Mouse (Mus musculus) adrenal gland, adult 18-20 months (tissue): Measurements from ENCODE around the gene Kcnmb3. TPM values are rescaled to one million over a fixed set of nuclear protein-coding genes. Genes with fewer than 3 reads are reported as not detected.
A peak's percentile ranks its signal among the peaks of the same experiment; 100 is the strongest.

Experiments used
- DNase-seq, 2 experiments: peaks; one replicate each; pipeline ENCODE4 v3.0.0; 2021 to 2022; ENCODE audit warnings: low spot score in 2 of 2
- total RNA-seq, 2 experiments: library from RNA; stranded (reverse); gene quantifications; 1 replicate in 1 of 2; 2 replicates in 1 of 2; pipeline ENCODE4 v1.2.3; 2021

Kcnmb3 gene
- total RNA-seq, 2 experiments from 2014 or later, result not detected

GRCm38 (mm10) chr3:32495856-32496710 lies 4.1 kb upstream of the Kcnmb3 start:
- DNase-seq, result peak in 1 of 2 experiments; percentile 20

- peak in 1 of 2 experiments; percentile 12 for DNase-seq
Observed at GRCm38 (mm10) chr3:32495088-32495770, 3.2 kb upstream of the Kcnmb3 start.

GRCm38 (mm10) chr3:32494387-32495087 lies 2.5 kb upstream of the Kcnmb3 start:
- peak in 1 of 2 experiments; percentile 18 for DNase-seq

- DNase-seq, result peak in 1 of 2 experiments; percentile 1
Observed at GRCm38 (mm10) chr3:32490928-32491315, 1.1 kb downstream of the Kcnmb3 start.

GRCm38 (mm10) chr3:32490076-32490927 lies 1.7 kb downstream of the Kcnmb3 start:
- peak in 1 of 2 experiments; percentile 14 for DNase-seq

GRCm38 (mm10) chr3:32488172-32488571 lies 3.9 kb downstream of the Kcnmb3 start:
- peak in 1 of 2 experiments; percentile 12 for DNase-seq

GRCm38 (mm10) chr3:32486543-32486942 lies 5.5 kb downstream of the Kcnmb3 start:
- DNase-seq, result peak in 1 of 2 experiments; percentile 16

- no peak for DNase-seq
Observed at GRCm38 (mm10) chr3:32483035-32483434, 9.0 kb downstream of the Kcnmb3 start.

GRCm38 (mm10) chr3:32479961-32480360 lies 12.1 kb downstream of the Kcnmb3 start:
- DNase-seq, result peak in 1 of 2 experiments; percentile 13

- no peak for DNase-seq
Observed at GRCm38 (mm10) chr3:32473184-32473583, 18.8 kb downstream of the Kcnmb3 start.

- no peak for DNase-seq
Observed at GRCm38 (mm10) chr3:32472191-32472900, 19.7 kb downstream of the Kcnmb3 start.

GRCm38 (mm10) chr3:32471098-32471497 lies 20.9 kb downstream of the Kcnmb3 start:
- no peak for DNase-seq

GRCm38 (mm10) chr3:32470449-32470848 lies 21.6 kb downstream of the Kcnmb3 start:
- no peak for DNase-seq

- DNase-seq, result no peak
Observed at GRCm38 (mm10) chr3:32468411-32468810, 23.6 kb downstream of the Kcnmb3 start.

GRCm38 (mm10) chr3:32467321-32467720 lies 24.7 kb downstream of the Kcnmb3 start:
- DNase-seq, result no peak

GRCm38 (mm10) chr3:32459777-32460176 lies 32.3 kb downstream of the Kcnmb3 start:
- DNase-seq, result peak; percentile 37 to 59

- DNase-seq, result no peak
Observed at GRCm38 (mm10) chr3:32454329-32455021, 37.6 kb downstream of the Kcnmb3 start.

GRCm38 (mm10) chr3:32441710-32442109 lies 50.3 kb downstream of the Kcnmb3 start:
- no peak for DNase-seq

- DNase-seq, result no peak
Observed at GRCm38 (mm10) chr3:32438716-32439115, 53.3 kb downstream of the Kcnmb3 start.
